Mouse (Mus musculus) megakaryocyte-erythroid progenitor cell, adult 5-6 weeks (primary cell): Measurements from ENCODE around the gene Bloc1s3. TPM values are rescaled to one million over a fixed set of nuclear protein-coding genes. Genes with fewer than 3 reads are reported as not detected.

Source experiments
- ATAC-seq: replicated peaks from 2 replicates; pipeline ENCODE4 v1.8.0; 2016; ENCODE audit warnings: mild to moderate bottlenecking, inconsistent platforms; ENCODE audit not compliant: severe bottlenecking, poor library complexity, low FRiP score, low TSS enrichment
- total RNA-seq, 2 experiments: library from RNA; stranded (forward) in 1 of 2; stranded (reverse) in 1 of 2; fragments of 200-1000, 215-1000 nt in 1 of 2; fragments of >200 nt in 1 of 2; fragmentation: Nextera tagmentation in 1 of 2; gene quantifications; 2 replicates each; pipeline ENCODE4 v1.2.3; 2014 to 2017

The Bloc1s3 gene
- total RNA-seq, 2 experiments from 2014 or later, result 3.4 to 3.6 TPM

GRCm38 (mm10) chr7:19491731-19492130 is 16.4 kb downstream of the Bloc1s3 start:
- ATAC-seq, result peak; percentile 49; the same call in 1 of the 2 replicates

GRCm38 (mm10) chr7:19489525-19489924 is 18.6 kb downstream of the Bloc1s3 start:
- ATAC-seq, result no peak

GRCm38 (mm10) chr7:19486549-19486948 is 21.6 kb downstream of the Bloc1s3 start:
- ATAC-seq, result 0 out of 2 replicates have a peak, but pooled peaks have one; percentile 25

GRCm38 (mm10) chr7:19485488-19485887 is 22.7 kb downstream of the Bloc1s3 start:
- no peak for ATAC-seq

GRCm38 (mm10) chr7:19483281-19483680 is 24.9 kb downstream of the Bloc1s3 start:
- no peak for ATAC-seq

GRCm38 (mm10) chr7:19477624-19478384 is 30.4 kb downstream of the Bloc1s3 start:
- no peak for ATAC-seq

- ATAC-seq, result no peak
Observed at GRCm38 (mm10) chr7:19477084-19477483, 31.1 kb downstream of the Bloc1s3 start.

GRCm38 (mm10) chr7:19473875-19474443 is 34.2 kb downstream of the Bloc1s3 start:
- ATAC-seq, result no peak

GRCm38 (mm10) chr7:19472403-19472802 is 35.8 kb downstream of the Bloc1s3 start:
- ATAC-seq, result no peak

- no peak for ATAC-seq
Observed at GRCm38 (mm10) chr7:19470308-19470707, 37.9 kb downstream of the Bloc1s3 start.

- ATAC-seq, result no peak
Observed at GRCm38 (mm10) chr7:19469404-19469803, 38.8 kb downstream of the Bloc1s3 start.

GRCm38 (mm10) chr7:19468279-19468678 is 39.9 kb downstream of the Bloc1s3 start:
- no peak for ATAC-seq

- ATAC-seq, result 0 out of 2 replicates have a peak, but pooled peaks have one; percentile 13
Observed at GRCm38 (mm10) chr7:19467638-19468037, 40.5 kb downstream of the Bloc1s3 start.

- ATAC-seq, result no peak
Observed at GRCm38 (mm10) chr7:19466602-19467145, 41.5 kb downstream of the Bloc1s3 start.

GRCm38 (mm10) chr7:19464367-19465307 is 43.5 kb downstream of the Bloc1s3 start:
- ATAC-seq, result no peak

- no peak for ATAC-seq
Observed at GRCm38 (mm10) chr7:19462884-19463381, 45.2 kb downstream of the Bloc1s3 start, which contains the start of gene Exoc3l2. Exoc3l2 (plus strand) TSS chr7:19463331.

- no peak for ATAC-seq
Observed at GRCm38 (mm10) chr7:19462443-19462842, 45.7 kb downstream of the Bloc1s3 start.

- ATAC-seq, result no peak
Observed at GRCm38 (mm10) chr7:19461488-19461887, 46.7 kb downstream of the Bloc1s3 start.

GRCm38 (mm10) chr7:19460500-19460899 is 47.7 kb downstream of the Bloc1s3 start:
- ATAC-seq, result no peak
